Mouse (Mus musculus) embryonic facial prominence, embryonic 11.5 days (tissue): ENCODE data around the gene Mcts2. TPM values are rescaled to one million over a fixed set of nuclear protein-coding genes. Genes with fewer than 3 reads are reported as not detected.

Experiments used
- ATAC-seq: fragments of 200-750 bp; cut with Nextera tagmentation; replicated peaks from 2 replicates; pipeline ENCODE4 v1.8.0; 2017; ENCODE audit warnings: low read depth; ENCODE audit not compliant: insufficient number of reproducible peaks, low FRiP score, low TSS enrichment
- DNase-seq: peaks from one replicate; pipeline ENCODE4 v3.0.0-alpha.2; 2015; ENCODE audit warnings: low spot score
- H3K27ac ChIP-seq: fragments of 300-500 bp; sonication (generic); replicated peaks from 2 replicates; pipeline ENCODE4 v1.5.1; 2014; ENCODE audit warnings: mild to moderate bottlenecking, low read depth, low read length, control low read depth
- H3K27me3 ChIP-seq: fragments of 300-500 bp; sonication (generic); 2 replicates; pipeline ENCODE4 v1.6.1; 2014; ENCODE audit warnings: mild to moderate bottlenecking, low read length, moderate library complexity, mixed read lengths; ENCODE audit not compliant: control insufficient read depth, insufficient read depth
- H3K36me3 ChIP-seq: fragments of 300-500 bp; sonication (generic); replicated peaks from 2 replicates; pipeline ENCODE4 v1.6.1; 2014; ENCODE audit warnings: low read depth, mild to moderate bottlenecking, low read length, moderate library complexity, mixed read lengths; ENCODE audit not compliant: control insufficient read depth, insufficient read depth
- H3K4me1 ChIP-seq: fragments of 300-500 bp; sonication (generic); 2 replicates; pipeline ENCODE4 v1.6.1; 2014; ENCODE audit warnings: low read length, mixed read lengths; ENCODE audit not compliant: control insufficient read depth, insufficient read depth
- H3K4me2 ChIP-seq: fragments of 300-500 bp; sonication (generic); 2 replicates; pipeline ENCODE4 v1.6.1; 2014; ENCODE audit warnings: low read depth, mild to moderate bottlenecking, control low read depth, low read length, moderate library complexity
- H3K4me3 ChIP-seq: fragments of 300-500 bp; sonication (generic); 2 replicates; pipeline ENCODE4 v1.5.1; 2014; ENCODE audit warnings: low read depth, low read length, control low read depth
- H3K9ac ChIP-seq: fragments of 300-500 bp; sonication (generic); replicated peaks from 2 replicates; pipeline ENCODE4 v1.6.1; 2014; ENCODE audit warnings: mild to moderate bottlenecking, control low read depth, low read length
- H3K9me3 ChIP-seq: fragments of 300-500 bp; sonication (generic); replicated peaks from 2 replicates; pipeline ENCODE4 v1.6.1; 2016; ENCODE audit warnings: mild to moderate bottlenecking, low read length, inconsistent platforms, mixed read lengths; ENCODE audit not compliant: control insufficient read depth
- WGBS: fragments of 180-500 bp; shearing (Covaris S2); extraction: QIAGEN DNeasy Blood & Tissue Kit; methylation state at CpG from one replicate; pipeline ENCODE4 v1.1.7; 2014; 5-methylcytosine and 5-hydroxymethylcytosine counted together
- polyA plus RNA-seq: library from polyadenylated mRNA; unstranded; fragments of >200 nt; fragmentation: Nextera tagmentation; extraction: Ambion mirVana; gene quantifications from 2 replicates; pipeline ENCODE4 v1.2.1, GENCODE M21; 2014

The Mcts2 gene
- polyA plus RNA-seq, 1 experiment from 2014 or later: 40.6 TPM

GRCm38 (mm10) chr2:152729013-152729635 is 42.3 kb downstream of the Mcts2 start:
- DNase-seq (no peak), ATAC-seq (no peak)
- WGBS: 24% methylated on average over 8 of the region's 8 CpGs
- peak overlapping the region; percentile 7 for H3K9ac ChIP-seq
- no peaks in the 10 kb centered on the region for H3K27me3 ChIP-seq
- peaks cover 11% of the 10 kb centered on the region for H3K4me1 ChIP-seq
- H3K4me3 ChIP-seq: no peak overlapping the region
- peak overlapping the region; percentile 77 for H3K27ac ChIP-seq
- H3K9me3 ChIP-seq: no peaks in the 10 kb centered on the region
- H3K36me3 ChIP-seq: no peaks in the 10 kb centered on the region
- H3K4me2 ChIP-seq: no peak overlapping the region; the same call in 1 of the 2 replicates

DNA sequence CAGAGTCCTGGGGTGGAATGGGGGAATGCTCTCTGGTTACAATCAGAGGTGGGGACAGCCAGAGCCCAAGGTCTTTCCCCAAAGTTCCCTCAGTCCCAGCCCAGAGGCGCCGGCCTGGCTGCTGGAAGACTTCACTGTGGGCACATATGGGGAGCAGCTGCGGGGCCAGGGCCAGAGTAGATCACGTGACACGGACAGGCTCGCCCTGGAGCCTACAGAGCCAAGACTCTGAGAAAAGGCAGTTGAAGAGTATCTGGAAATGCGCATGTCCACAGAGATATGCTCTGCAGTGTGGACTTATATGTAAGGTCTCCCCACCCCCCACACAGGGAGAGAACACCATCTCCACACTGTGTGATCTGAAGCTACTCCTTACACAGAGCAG is 42.8 kb downstream of the Mcts2 start:
- no peak overlapping the region for H3K4me3 ChIP-seq
- H3K36me3 ChIP-seq: no peaks in the 10 kb centered on the region
- peak overlapping the region; percentile 7; the same call in 1 of the 2 replicates for H3K9ac ChIP-seq
- DNase-seq: peak; percentile 90
- 16% methylated on average over 7 of the region's 7 CpGs for WGBS
- H3K4me2 ChIP-seq: no peak overlapping the region; the same call in 1 of the 2 replicates
- peak; percentile 86 for ATAC-seq
- H3K9me3 ChIP-seq: no peaks in the 10 kb centered on the region
- peaks cover 13% of the 10 kb centered on the region for H3K4me1 ChIP-seq
- peak overlapping the region; percentile 77 for H3K27ac ChIP-seq
- H3K27me3 ChIP-seq: no peaks in the 10 kb centered on the region

DNA sequence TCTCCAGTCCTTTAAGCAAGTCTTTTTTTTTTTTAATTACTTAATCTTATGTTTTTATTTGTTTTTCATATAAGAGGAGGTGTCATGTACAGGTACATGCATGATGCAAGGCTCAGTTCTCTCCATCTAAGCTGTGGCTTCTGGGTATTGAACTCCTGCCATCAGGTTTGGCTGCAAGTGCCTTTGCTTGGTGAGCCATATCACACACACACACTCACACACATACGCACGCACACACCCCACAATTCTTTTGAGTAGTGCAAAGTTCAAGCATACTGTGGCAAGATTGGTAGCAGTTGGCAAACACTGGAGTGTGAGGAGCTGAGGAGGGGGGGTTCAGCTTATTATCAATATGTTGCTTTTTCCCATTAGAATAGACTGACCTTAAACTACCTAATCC is 46.4 kb downstream of the Mcts2 start:
- Histone ChIP-seq H3K27me3 (no peaks in the 10 kb centered on the region), H3K36me3 (no peaks in the 10 kb centered on the region), H3K9ac (no peak overlapping the region), H3K4me3 (no peak overlapping the region), H3K27ac (no peak overlapping the region), H3K4me2 (no peak overlapping the region), H3K9me3 (no peaks in the 10 kb centered on the region), H3K4me1 (peaks cover 16% of the 10 kb centered on the region)
- DNase-seq (no peak), ATAC-seq (no peak)
- WGBS: 84% methylated on average over 2 of the region's 2 CpGs

- H3K4me2 ChIP-seq: peak overlapping the region; percentile 95
- DNase-seq: no peak
- no peak for ATAC-seq
- no peaks in the 10 kb centered on the region for H3K9me3 ChIP-seq
- peak overlapping the region; percentile 28 for H3K9ac ChIP-seq
- no peaks in the 10 kb centered on the region for H3K36me3 ChIP-seq
- peaks cover 10% of the 10 kb centered on the region for H3K4me1 ChIP-seq
- peak overlapping the region; percentile 82 for H3K4me3 ChIP-seq
- H3K27me3 ChIP-seq: no peaks in the 10 kb centered on the region
- WGBS: 13% methylated on average over 10 of the region's 10 CpGs
- peak overlapping the region; percentile 86 for H3K27ac ChIP-seq
Observed at GRCm38 (mm10) chr2:152734501-152734900, 47.7 kb downstream of the Mcts2 start.

DNA sequence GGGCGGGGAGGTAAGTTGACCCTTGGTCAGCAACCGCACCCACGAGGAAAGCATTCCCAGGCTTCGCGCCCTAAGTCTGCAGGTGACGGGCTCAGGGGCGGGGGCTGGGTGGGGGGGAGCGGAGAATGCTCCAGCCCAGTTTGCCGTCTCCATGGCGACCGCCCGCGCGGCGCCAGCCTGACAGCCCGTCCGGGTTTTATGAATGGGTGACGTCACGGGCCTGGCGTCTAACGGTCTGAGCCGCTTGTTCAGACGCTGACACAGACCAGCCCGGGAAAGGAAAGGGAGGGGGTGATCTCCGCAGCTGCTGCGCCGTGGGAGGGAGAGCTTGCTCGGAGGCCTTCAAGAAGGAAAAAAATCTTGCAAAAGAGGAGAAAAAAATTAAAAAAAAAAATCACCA is 48.1 kb downstream of the Mcts2 start:
- Histone ChIP-seq H3K27me3 (no peaks in the 10 kb centered on the region), H3K4me3 (peak overlapping the region; percentile 82), H3K27ac (peak overlapping the region; percentile 86), H3K4me1 (peaks cover 8% of the 10 kb centered on the region), H3K4me2 (peak overlapping the region; percentile 95), H3K9ac (peak overlapping the region; percentile 28; the same call in 1 of the 2 replicates), H3K36me3 (no peaks in the 10 kb centered on the region), H3K9me3 (no peaks in the 10 kb centered on the region)
- peak; percentile 80 for ATAC-seq
- under 1% methylated on average over 28 of the region's 28 CpGs for WGBS
- peak; percentile 99 for DNase-seq

GRCm38 (mm10) chr2:152736090-152736601 is 49.3 kb downstream of the Mcts2 start, which contains the start of gene Id1:
Id1 (plus strand) TSS chr2:152736251.
- H3K27ac ChIP-seq: peak within 1 kb of the TSS; percentile 86
- ATAC-seq: peak; percentile 35
- peak within 1 kb of the TSS; percentile 82 for H3K4me3 ChIP-seq
- no peaks in the 10 kb centered on the region for H3K36me3 ChIP-seq
- peaks cover 8% of the 10 kb centered on the region for H3K4me1 ChIP-seq
- H3K9me3 ChIP-seq: no peaks in the 10 kb centered on the region
- peak; percentile 96 for DNase-seq
- WGBS: under 1% methylated on average over 28 of the region's 28 CpGs
- H3K9ac ChIP-seq: peak within 1 kb of the TSS; percentile 92
- no peaks in the 10 kb centered on the region for H3K27me3 ChIP-seq
- peak within 1 kb of the TSS; percentile 95 for H3K4me2 ChIP-seq

DNA sequence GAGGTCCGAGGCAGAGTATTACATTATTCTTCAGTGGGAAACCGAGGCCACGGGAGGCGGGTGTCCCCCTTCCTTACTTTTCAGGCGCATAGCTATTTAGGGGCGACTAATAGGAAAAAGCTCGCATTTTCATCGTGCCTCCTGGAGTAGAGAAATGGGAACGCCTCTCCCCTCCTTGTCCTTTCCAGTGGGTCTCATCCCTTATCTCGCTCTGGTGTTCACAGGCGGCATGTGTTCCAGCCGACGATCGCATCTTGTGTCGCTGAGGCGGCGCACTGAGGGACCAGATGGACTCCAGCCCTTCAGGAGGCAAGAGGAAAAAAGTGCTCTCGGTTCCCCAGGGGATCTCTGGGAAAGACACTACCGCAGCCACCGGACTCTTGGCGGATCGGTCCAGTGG is 49.9 kb downstream of the Mcts2 start:
- H3K9me3 ChIP-seq: no peaks in the 10 kb centered on the region
- no peak for ATAC-seq
- no peaks in the 10 kb centered on the region for H3K27me3 ChIP-seq
- under 1% methylated on average over 22 of the region's 22 CpGs for WGBS
- peak overlapping the region; percentile 92 for H3K9ac ChIP-seq
- H3K4me1 ChIP-seq: peaks cover 10% of the 10 kb centered on the region
- H3K36me3 ChIP-seq: no peaks in the 10 kb centered on the region
- H3K4me3 ChIP-seq: peak overlapping the region; percentile 82
- peak overlapping the region; percentile 86 for H3K27ac ChIP-seq
- peak overlapping the region; percentile 95 for H3K4me2 ChIP-seq
- DNase-seq: peak; percentile 55
